Mouse (Mus musculus) spleen, adult 2 months (tissue): ENCODE results near the gene Rnf213.

ENCODE experiments used
- CTCF ChIP-seq: fragments of 200-500 bp; IDR thresholded peaks from 2 replicates; pipeline ENCODE4 v1.5.1; 2011; ENCODE audit warnings: mild to moderate bottlenecking, inconsistent platforms; ENCODE audit not compliant: insufficient read depth, insufficient read length, insufficient replicate concordance; ENCODE audit errors: extremely low read depth
- POLR2A ChIP-seq: fragments of 200-500 bp; IDR thresholded peaks from 2 replicates; pipeline ENCODE4 v1.6.1; 2011; ENCODE audit warnings: low read depth, low read length, inconsistent platforms

DNA sequence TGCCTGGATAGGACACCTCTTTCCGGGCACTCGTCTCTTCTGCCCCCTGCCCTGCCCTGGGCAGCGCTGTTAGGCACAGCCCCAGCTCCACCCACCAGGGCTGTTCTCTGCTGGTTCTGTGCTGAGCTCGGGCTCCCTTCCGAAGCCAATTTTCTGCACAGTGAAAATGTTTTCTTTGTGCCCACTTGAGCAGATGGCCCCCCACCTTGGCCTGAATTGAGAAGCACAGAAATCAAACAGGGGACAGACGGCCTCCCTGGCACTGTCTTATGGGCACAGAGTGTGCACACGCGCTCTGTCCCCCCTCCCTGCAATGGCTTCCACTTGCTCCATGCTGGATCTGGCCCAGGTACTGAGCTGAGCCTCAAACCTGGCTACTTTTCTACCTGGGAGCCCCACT, 139.6 kb downstream of the Rnf213 start:
- no peak for TF ChIP-seq CTCF
- no peak for TF ChIP-seq POLR2A
